Mouse (Mus musculus): ENCODE measurements around the gene Llgl1.

The Llgl1 gene

GRCm38 (mm10) chr11:60726601-60727391, 27.3 kb downstream of the Llgl1 start, which contains the start of gene Flii:
TSS of gene Flii (minus strand) at chr11:60727263.
- peak; percentile 74 for DNase-seq

DNA sequence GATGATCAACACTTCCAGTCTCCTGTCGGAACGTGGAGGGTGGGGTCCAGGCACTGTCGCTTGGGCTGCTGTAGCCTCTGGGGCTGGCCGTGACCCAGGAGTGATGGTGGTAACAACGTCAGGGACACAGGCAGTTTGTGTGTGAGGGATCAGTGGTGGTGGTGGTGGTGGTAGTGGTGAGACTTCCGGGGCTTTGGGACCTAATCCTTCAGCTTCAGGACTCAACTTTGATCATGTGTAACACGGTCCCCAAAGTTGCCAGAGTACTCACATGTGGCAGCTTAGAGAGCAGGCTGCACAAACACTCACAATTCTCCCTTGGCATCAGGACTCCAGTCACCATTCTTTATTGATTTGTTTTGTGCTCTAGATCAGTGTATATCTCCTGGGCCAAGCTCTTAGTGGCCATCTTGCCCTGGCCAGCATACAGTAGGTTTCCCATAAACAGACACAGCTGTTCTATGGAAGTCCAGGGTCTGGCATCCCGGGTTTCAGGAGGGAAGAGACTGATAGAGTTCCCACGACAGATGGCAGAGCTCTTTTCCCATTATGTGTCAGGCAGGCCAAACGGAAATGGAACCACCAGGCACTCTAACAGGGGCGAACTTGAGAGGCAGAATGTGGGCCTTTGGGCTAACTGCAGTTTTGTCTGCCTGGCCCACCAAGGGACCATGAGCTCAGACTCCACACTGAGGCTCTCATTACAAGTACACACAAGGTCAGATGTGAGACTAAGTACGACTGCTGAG, 28.0 kb downstream of the Llgl1 start:
- DNase-seq = no peak

GRCm38 (mm10) chr11:60728260-60728761, 28.8 kb downstream of the Llgl1 start, which contains the start of gene Mief2:
TSS of gene Mief2 (plus strand) at chr11:60728398.
- peak; percentile 96 for DNase-seq

- peak; percentile 40 for DNase-seq
Observed at GRCm38 (mm10) chr11:60729217-60729641, 29.7 kb downstream of the Llgl1 start.

DNA sequence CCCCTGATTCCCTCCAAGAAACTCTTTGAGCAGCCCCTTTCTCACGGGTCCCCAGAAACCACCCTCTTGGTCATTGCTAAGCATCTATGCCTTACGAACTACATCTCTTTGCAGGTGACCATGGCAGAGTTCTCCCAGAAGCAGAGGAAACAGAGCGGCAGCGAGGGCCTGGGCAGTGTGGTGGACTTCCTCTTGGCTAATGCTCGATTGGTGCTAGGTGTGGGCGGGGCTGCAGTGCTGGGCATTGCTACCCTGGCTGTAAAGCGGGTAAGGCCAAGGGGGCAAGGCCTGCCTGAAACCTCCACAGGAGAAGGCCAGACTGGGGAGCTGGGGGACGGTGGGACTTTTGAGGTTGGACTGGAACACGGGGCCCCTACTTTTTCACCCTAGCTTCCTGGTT, 30.6 kb downstream of the Llgl1 start:
- no peak for DNase-seq

- no peak for DNase-seq
Observed at GRCm38 (mm10) chr11:60731251-60731650, 31.7 kb downstream of the Llgl1 start.

GRCm38 (mm10) chr11:60734206-60734605, 34.7 kb downstream of the Llgl1 start:
- no peak for DNase-seq

GRCm38 (mm10) chr11:60735191-60735590, 35.7 kb downstream of the Llgl1 start:
- no peak for DNase-seq

DNA sequence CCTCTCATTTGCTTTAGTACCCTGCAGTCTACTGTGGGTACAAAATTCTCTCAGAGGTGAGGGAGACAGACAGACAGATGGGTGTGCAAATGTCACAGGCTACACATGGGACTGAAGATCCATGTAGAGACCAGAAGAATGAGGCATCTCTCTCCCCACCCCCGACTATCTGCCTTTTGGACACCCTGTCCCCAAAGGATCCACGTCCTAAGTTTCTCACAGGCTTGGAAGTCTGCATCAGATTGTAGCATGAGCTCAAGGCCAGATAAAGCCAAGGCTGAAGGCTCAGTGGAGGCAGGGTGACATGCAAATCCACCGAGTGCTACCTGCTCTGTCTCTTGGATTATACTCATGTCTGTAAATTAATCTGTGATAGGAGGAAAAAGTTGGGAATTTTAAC, 37.0 kb downstream of the Llgl1 start:
- no peak for DNase-seq

- DNase-seq = no peak
Observed at GRCm38 (mm10) chr11:60737450-60737849, 37.9 kb downstream of the Llgl1 start.

- no peak for DNase-seq
Observed at GRCm38 (mm10) chr11:60740321-60740720, 40.8 kb downstream of the Llgl1 start.

- DNase-seq = no peak
Observed at GRCm38 (mm10) chr11:60755570-60755969, 56.0 kb downstream of the Llgl1 start.

- no peak for DNase-seq
Observed at GRCm38 (mm10) chr11:60761681-60762080, 62.2 kb downstream of the Llgl1 start.
